Mouse (Mus musculus) hindbrain, embryonic 10.5 days (tissue): ENCODE results near the gene 1500009C09Rik. TPM values are rescaled to one million over a fixed set of nuclear protein-coding genes. Genes with fewer than 3 reads are reported as not detected.

Experiments used
- polyA plus RNA-seq: library from polyadenylated mRNA; unstranded; fragments of >200 nt; fragmentation: Nextera tagmentation; extraction: Ambion mirVana; gene quantifications from 2 replicates; pipeline ENCODE4 v1.2.1, GENCODE M21; 2016

The 1500009C09Rik gene
- polyA plus RNA-seq, 1 experiment from 2014 or later, result 1.5 TPM

Other genes starting within 250 kb of the 1500009C09Rik start
- gene Desi1, start 218.5 kb upstream of the 1500009C09Rik start, polyA plus RNA-seq, result 36.4 and 39.7 TPM in 2 replicates
- 276 and 351 TPM in 2 replicates for gene Snu13, start 204.8 kb upstream of the 1500009C09Rik start, polyA plus RNA-seq
- gene 4930407I10Rik, start 193.2 kb upstream of the 1500009C09Rik start, polyA plus RNA-seq, result not detected in 2 replicates
- gene Mei1, start 182.4 kb upstream of the 1500009C09Rik start, polyA plus RNA-seq, result 0.06 TPM in 1 of 2 replicates, not detected in the other
- gene Ccdc134, start 124.5 kb upstream of the 1500009C09Rik start, polyA plus RNA-seq, result 19.6 and 23.4 TPM in 2 replicates
- gene Srebf2, start 105.2 kb upstream of the 1500009C09Rik start, polyA plus RNA-seq, result 211 and 242 TPM in 2 replicates
- gene Shisa8, start 39.6 kb upstream of the 1500009C09Rik start, polyA plus RNA-seq, result 1.6 and 1.8 TPM in 2 replicates
- 0.18 and 0.46 TPM in 2 replicates for gene Tnfrsf13c, start 28.0 kb upstream of the 1500009C09Rik start, polyA plus RNA-seq
- 86.2 and 92.6 TPM in 2 replicates for gene Cenpm, start 7.6 kb upstream of the 1500009C09Rik start, polyA plus RNA-seq
- 72.8 and 111 TPM in 2 replicates for gene Sept3, start 22.5 kb downstream of the 1500009C09Rik start, polyA plus RNA-seq
- gene Wbp2nl, start 46.6 kb downstream of the 1500009C09Rik start, polyA plus RNA-seq, result 0.19 TPM in 1 of 2 replicates, not detected in the other
- gene Naga, start 86.5 kb downstream of the 1500009C09Rik start, polyA plus RNA-seq, result 20.9 and 24.9 TPM in 2 replicates
- 4.8 TPM in 2 replicates for gene Pheta2, start 86.5 kb downstream of the 1500009C09Rik start, polyA plus RNA-seq
- gene Smdt1, start 86.6 kb downstream of the 1500009C09Rik start, polyA plus RNA-seq, result 269 and 314 TPM in 2 replicates
- 267 and 273 TPM in 2 replicates for gene Ndufa6, start 101.9 kb downstream of the 1500009C09Rik start, polyA plus RNA-seq
- 2.5 and 3.0 TPM in 2 replicates for gene Cyp2d22, start 127.9 kb downstream of the 1500009C09Rik start, polyA plus RNA-seq
- not detected in 2 replicates for gene Cyp2d11, start 141.6 kb downstream of the 1500009C09Rik start, polyA plus RNA-seq
- not detected in 2 replicates for gene Cyp2d10, start 154.8 kb downstream of the 1500009C09Rik start, polyA plus RNA-seq
- gene Cyp2d9, start 181.0 kb downstream of the 1500009C09Rik start, polyA plus RNA-seq, result not detected in 2 replicates